Mouse (Mus musculus): ENCODE results near the gene Gm10190.

- TF ChIP-seq POLR2A (IDR thresholded peaks at IDR 0.05; ENCODE audit: control insufficient read depth, low read depth, low read length) (no peak; the same call in 1 of the 2 replicates), CTCF (IDR thresholded peaks at IDR 0.05; ENCODE audit: control insufficient read depth, insufficient read depth, insufficient replicate concordance, low read depth, low read length) (no peak)
Measured at GRCm38 (mm10) chr17:80373726-80374096, 370 bp upstream of the Gm10190 start.
